Mouse (Mus musculus): ENCODE results near the gene C3. TPM values are rescaled to one million over a fixed set of nuclear protein-coding genes. Genes with fewer than 3 reads are reported as not detected.
A peak's percentile ranks its signal among the peaks of the same experiment; 100 is the strongest.

The C3 gene
- polyA plus RNA-seq, 1 experiment from 2014 or later: 1.0 TPM

DNA sequence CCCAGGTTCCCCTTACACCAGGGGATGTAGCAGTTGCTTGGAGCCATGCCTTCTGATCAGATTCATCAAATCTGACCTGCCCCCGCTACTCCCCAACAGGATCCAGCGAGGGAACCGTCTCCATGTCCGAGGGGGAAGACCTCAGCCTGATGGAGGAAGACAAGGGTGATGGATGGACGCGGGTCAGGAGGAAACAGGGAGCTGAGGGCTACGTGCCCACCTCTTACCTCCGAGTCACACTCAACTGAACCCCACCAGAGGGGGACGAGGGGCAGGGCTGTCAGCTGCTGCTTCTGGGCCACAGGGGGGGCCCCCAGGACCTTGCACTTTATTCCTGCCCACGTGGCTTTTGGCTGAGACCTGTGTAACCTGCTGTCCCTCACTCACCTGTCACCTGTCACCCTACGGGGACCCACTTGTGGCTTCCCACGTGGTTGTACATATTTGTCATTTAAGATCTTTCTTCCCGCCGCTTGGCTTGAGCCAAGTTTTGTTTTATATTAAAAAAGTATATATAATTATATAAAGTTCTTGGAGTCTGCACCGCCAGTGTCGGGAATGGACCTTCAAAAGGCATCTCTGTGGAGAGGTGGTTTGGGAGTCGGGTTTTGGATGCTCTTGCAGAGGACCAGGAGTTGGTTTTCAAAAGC lies 35.1 kb upstream of the C3 start:
- H3K4me1 ChIP-seq: peaks cover 11% of the 10 kb centered on the region
- no peak overlapping the region for H3K27ac ChIP-seq (replicated peaks)
- no peaks in the 10 kb centered on the region for H3K9me3 ChIP-seq (replicated peaks)
- ATAC-seq (ENCODE audit: insufficient number of reproducible peaks, low FRiP score, low TSS enrichment, low read depth): no peak
- H3K4me3 ChIP-seq (replicated peaks): no peak overlapping the region
- H3K4me2 ChIP-seq (replicated peaks): no peak overlapping the region
- H3K36me3 ChIP-seq: peaks cover 54% of the 10 kb centered on the region
- no peaks in the 10 kb centered on the region for H3K27me3 ChIP-seq
- no peak overlapping the region for H3K9ac ChIP-seq
- 90% methylated on average over 17 of the region's 17 CpGs for WGBS

DNA sequence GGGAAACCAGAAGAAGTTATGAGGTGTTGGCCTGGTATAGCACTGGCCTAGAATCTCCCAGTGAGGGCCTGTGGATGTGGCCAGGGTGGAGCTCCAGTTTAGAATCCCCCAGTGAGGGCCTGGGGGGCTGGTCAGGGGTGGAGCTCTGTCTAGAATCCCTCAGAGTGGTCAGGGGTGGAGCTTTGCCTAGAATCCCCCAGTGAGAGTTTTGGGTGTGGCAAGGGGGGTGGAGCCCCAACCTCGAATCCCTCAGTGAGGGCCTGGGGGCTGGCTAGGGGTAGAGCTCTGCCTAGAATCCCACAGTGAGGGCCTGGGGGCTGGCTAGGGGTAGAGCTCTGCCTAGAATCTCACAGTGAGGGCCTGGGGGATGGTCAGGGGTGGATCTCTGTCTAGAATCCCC lies 33.9 kb upstream of the C3 start:
- Histone ChIP-seq H3K36me3 (peaks cover 63% of the 10 kb centered on the region), H3K27me3 (no peaks in the 10 kb centered on the region), H3K4me3 (replicated peaks) (no peak overlapping the region), H3K4me2 (replicated peaks) (no peak overlapping the region), H3K4me1 (peaks cover 11% of the 10 kb centered on the region), H3K9ac (no peak overlapping the region), H3K27ac (replicated peaks) (no peak overlapping the region), H3K9me3 (replicated peaks) (no peaks in the 10 kb centered on the region)
- no peak for ATAC-seq (ENCODE audit: insufficient number of reproducible peaks, low FRiP score, low TSS enrichment, low read depth)
- WGBS: 14% methylated on average over 1 of the region's 1 CpGs

DNA sequence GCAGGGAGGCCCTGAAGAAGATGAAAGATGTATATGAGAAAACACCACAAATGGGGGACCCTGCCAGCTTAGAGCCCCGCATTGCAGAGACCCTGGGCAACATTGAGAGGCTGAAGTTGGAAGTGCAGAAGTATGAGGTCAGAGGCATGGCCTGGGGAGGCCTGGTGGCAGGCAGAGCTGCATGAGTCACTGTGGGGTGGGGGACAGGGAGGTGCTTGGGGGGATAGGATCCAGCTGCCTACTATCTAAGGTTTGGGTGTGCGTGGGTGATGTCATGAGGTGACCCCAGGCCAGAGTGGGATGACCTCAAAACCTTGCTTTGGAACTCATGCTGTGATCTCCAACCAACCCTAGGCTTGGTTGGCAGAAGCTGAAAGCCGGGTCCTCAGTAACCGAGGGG lies 33.4 kb upstream of the C3 start:
- H3K4me2 ChIP-seq (replicated peaks): no peak overlapping the region
- H3K9me3 ChIP-seq (replicated peaks): no peaks in the 10 kb centered on the region
- peaks cover 68% of the 10 kb centered on the region for H3K36me3 ChIP-seq
- H3K9ac ChIP-seq: no peak overlapping the region
- no peak overlapping the region for H3K4me3 ChIP-seq (replicated peaks)
- no peaks in the 10 kb centered on the region for H3K27me3 ChIP-seq
- WGBS: 94% methylated on average over 4 of the region's 4 CpGs
- H3K4me1 ChIP-seq: peaks cover 11% of the 10 kb centered on the region
- no peak for ATAC-seq (ENCODE audit: insufficient number of reproducible peaks, low FRiP score, low TSS enrichment, low read depth)
- no peak overlapping the region for H3K27ac ChIP-seq (replicated peaks)

DNA sequence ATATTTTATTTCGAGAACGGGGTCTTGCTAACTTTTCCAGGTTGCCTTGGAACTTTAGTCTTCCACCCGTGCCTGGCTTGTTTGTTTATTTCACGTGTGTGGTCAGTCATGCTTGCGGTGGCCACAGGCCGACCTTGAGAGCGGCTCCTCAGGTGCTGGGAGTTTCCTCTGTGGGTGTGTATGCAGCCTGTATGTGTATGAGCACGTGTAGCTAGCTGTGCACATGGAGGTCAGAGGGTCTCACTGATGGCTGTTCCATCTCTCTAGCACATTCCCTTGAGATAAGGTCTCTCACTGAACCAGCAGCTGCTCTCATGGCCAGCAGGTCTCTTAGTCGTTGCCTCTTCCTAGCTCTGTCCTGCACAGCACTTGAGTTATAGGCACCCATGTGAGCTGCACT lies 32.4 kb upstream of the C3 start:
- Histone ChIP-seq H3K9me3 (replicated peaks) (no peaks in the 10 kb centered on the region), H3K4me3 (replicated peaks) (no peak overlapping the region), H3K4me1 (peaks cover 6% of the 10 kb centered on the region), H3K9ac (no peak overlapping the region), H3K27ac (replicated peaks) (no peak overlapping the region), H3K27me3 (no peaks in the 10 kb centered on the region), H3K36me3 (peaks cover 78% of the 10 kb centered on the region), H3K4me2 (replicated peaks) (no peak overlapping the region)
- no peak for ATAC-seq (ENCODE audit: insufficient number of reproducible peaks, low FRiP score, low TSS enrichment, low read depth)
- 89% methylated on average over 9 of the region's 9 CpGs for WGBS

DNA sequence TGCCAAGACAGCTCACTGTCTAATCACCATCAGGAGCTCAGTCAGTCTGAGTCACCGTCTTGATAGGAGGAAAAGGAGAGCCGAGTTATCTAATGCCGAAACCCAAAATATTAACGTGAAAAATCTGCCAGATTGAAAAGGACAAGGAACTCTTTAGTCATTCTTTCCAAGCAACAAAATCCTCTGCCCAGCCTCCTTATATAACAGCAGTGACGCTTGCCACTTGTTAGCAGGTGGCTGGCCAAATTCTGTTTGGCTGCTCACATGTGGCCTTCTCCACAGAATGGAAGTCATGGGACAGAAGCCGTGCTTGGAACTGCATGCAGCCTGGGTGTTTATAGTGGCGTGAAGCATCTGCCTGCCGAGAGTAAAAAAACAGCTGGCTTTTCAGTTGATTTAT lies 31.8 kb upstream of the C3 start:
- Histone ChIP-seq H3K9ac (no peak overlapping the region), H3K27ac (replicated peaks) (no peak overlapping the region), H3K4me1 (no peaks in the 10 kb centered on the region), H3K36me3 (peaks cover 84% of the 10 kb centered on the region), H3K27me3 (no peaks in the 10 kb centered on the region), H3K9me3 (replicated peaks) (no peaks in the 10 kb centered on the region), H3K4me3 (replicated peaks) (no peak overlapping the region), H3K4me2 (replicated peaks) (no peak overlapping the region)
- no peak for ATAC-seq (ENCODE audit: insufficient number of reproducible peaks, low FRiP score, low TSS enrichment, low read depth)
- 88% methylated on average over 8 of the region's 8 CpGs for WGBS

- Histone ChIP-seq H3K4me1 (no peaks in the 10 kb centered on the region), H3K36me3 (peaks cover 91% of the 10 kb centered on the region), H3K4me2 (replicated peaks) (no peak overlapping the region), H3K4me3 (replicated peaks) (no peak overlapping the region), H3K27me3 (no peaks in the 10 kb centered on the region), H3K9ac (no peak overlapping the region), H3K9me3 (replicated peaks) (no peaks in the 10 kb centered on the region), H3K27ac (replicated peaks) (no peak overlapping the region)
- ATAC-seq (ENCODE audit: insufficient number of reproducible peaks, low FRiP score, low TSS enrichment, low read depth): no peak
- 93% methylated on average over 3 of the region's 3 CpGs for WGBS
These were observed 30.3 kb upstream of the C3 start for GRCm38 (mm10) chr17:57258191-57258590.

GRCm38 (mm10) chr17:57256921-57257485 lies 29.1 kb upstream of the C3 start:
- 95% methylated on average over 22 of the region's 22 CpGs for WGBS
- peaks cover 81% of the 10 kb centered on the region for H3K36me3 ChIP-seq
- H3K4me1 ChIP-seq: no peaks in the 10 kb centered on the region
- no peaks in the 10 kb centered on the region for H3K9me3 ChIP-seq (replicated peaks)
- no peak for ATAC-seq (ENCODE audit: insufficient number of reproducible peaks, low FRiP score, low TSS enrichment, low read depth)
- no peak overlapping the region for H3K4me2 ChIP-seq (replicated peaks)
- H3K4me3 ChIP-seq (replicated peaks): no peak overlapping the region
- no peak overlapping the region for H3K9ac ChIP-seq
- no peaks in the 10 kb centered on the region for H3K27me3 ChIP-seq
- no peak overlapping the region for H3K27ac ChIP-seq (replicated peaks)

- Histone ChIP-seq H3K9ac (no peak overlapping the region), H3K27ac (replicated peaks) (no peak overlapping the region), H3K36me3 (peaks cover 66% of the 10 kb centered on the region), H3K4me1 (peaks cover 5% of the 10 kb centered on the region), H3K9me3 (replicated peaks) (no peaks in the 10 kb centered on the region), H3K27me3 (no peaks in the 10 kb centered on the region), H3K4me3 (replicated peaks) (no peak overlapping the region), H3K4me2 (replicated peaks) (no peak overlapping the region)
- ATAC-seq (ENCODE audit: insufficient number of reproducible peaks, low FRiP score, low TSS enrichment, low read depth): no peak
- 87% methylated on average over 14 of the region's 14 CpGs for WGBS
These were observed 27.4 kb upstream of the C3 start for GRCm38 (mm10) chr17:57255354-57255753.

DNA sequence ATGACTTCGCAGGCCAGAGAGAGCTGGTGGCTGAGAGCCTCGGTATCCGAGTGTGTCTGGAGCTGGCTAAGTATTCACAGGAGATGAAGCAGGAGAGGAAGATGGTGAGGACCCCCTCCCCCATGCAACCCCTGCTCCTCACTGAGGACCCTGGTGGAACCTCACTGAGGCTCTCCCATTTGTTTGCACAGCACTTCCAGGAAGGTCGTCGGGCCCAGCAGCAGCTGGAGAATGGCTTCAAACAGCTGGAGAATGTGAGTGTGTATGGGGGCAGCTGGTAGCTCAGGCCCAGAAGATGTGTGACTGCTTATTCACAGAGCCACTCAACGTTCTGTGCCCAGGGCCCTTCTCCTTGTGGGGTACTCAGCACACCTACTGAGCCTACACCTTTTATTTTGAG lies 25.4 kb upstream of the C3 start:
- Histone ChIP-seq H3K9ac (no peak overlapping the region), H3K36me3 (peaks cover 50% of the 10 kb centered on the region), H3K27ac (replicated peaks) (no peak overlapping the region), H3K27me3 (no peaks in the 10 kb centered on the region), H3K4me2 (replicated peaks) (no peak overlapping the region), H3K9me3 (replicated peaks) (no peaks in the 10 kb centered on the region), H3K4me1 (peaks cover 15% of the 10 kb centered on the region), H3K4me3 (replicated peaks) (no peak overlapping the region)
- WGBS: 75% methylated on average over 6 of the region's 6 CpGs
- no peak for ATAC-seq (ENCODE audit: insufficient number of reproducible peaks, low FRiP score, low TSS enrichment, low read depth)

- Histone ChIP-seq H3K4me1 (peaks cover 18% of the 10 kb centered on the region), H3K4me3 (replicated peaks) (no peak overlapping the region), H3K9me3 (replicated peaks) (no peaks in the 10 kb centered on the region), H3K27ac (replicated peaks) (no peak overlapping the region), H3K27me3 (no peaks in the 10 kb centered on the region), H3K9ac (no peak overlapping the region), H3K36me3 (peaks cover 34% of the 10 kb centered on the region), H3K4me2 (replicated peaks) (peak overlapping the region; percentile 84; the same call in 1 of the 2 replicates)
- ATAC-seq (ENCODE audit: insufficient number of reproducible peaks, low FRiP score, low TSS enrichment, low read depth): no peak
- 94% methylated on average over 3 of the region's 3 CpGs for WGBS
These were observed 23.5 kb upstream of the C3 start for GRCm38 (mm10) chr17:57251431-57251830.

DNA sequence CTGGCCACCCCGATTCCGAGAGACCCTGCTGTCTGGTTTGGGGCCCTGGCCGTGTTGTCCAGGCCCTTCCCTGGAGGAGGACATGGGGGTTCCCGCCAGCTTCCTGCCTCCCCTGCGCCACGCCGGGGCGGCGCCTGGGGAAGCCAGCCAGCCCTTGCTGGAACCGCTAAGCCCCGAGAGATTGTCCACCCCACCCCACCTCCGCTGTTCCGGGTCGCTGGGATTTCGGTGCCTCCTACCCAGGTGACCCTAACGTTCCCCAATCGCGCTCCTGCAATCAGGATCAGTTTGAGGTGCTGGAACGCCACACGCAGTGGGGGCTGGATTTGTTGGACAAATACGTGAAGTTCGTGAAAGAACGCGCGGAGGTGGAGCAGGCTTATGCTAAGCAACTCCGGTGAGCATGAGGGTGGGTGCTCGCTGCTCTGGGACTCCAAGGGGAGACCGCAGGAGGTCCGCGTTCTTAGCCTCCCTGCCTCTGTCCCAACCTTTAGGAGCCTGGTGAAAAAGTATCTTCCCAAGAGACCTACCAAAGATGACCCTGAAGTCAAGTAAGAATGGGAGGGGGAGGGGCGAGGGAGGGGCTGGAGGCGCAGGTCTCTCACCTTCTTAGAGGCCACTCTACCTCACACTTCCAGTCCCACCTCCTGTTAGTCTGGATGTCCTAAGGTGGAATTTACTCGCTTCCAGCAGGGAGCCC lies 22.7 kb upstream of the C3 start:
- Histone ChIP-seq H3K4me1 (peaks cover 24% of the 10 kb centered on the region), H3K4me3 (replicated peaks) (peak overlapping the region; percentile 80), H3K36me3 (peaks cover 25% of the 10 kb centered on the region), H3K9me3 (replicated peaks) (no peaks in the 10 kb centered on the region), H3K27me3 (no peaks in the 10 kb centered on the region), H3K27ac (replicated peaks) (peak overlapping the region; percentile 84), H3K9ac (peak overlapping the region; percentile 49), H3K4me2 (replicated peaks) (peak overlapping the region; percentile 84)
- ATAC-seq (ENCODE audit: insufficient number of reproducible peaks, low FRiP score, low TSS enrichment, low read depth): no peak
- 2% methylated on average over 33 of the region's 33 CpGs for WGBS
